Mouse (Mus musculus) liver, embryonic 14.5 days (tissue): Measurements from ENCODE around the gene H2al1m.

Experiments used
- CTCF ChIP-seq: IDR thresholded peaks from 2 replicates; pipeline ENCODE4 v1.5.1; 2016; ENCODE audit warnings: antibody characterized with exemption, low read depth, control low read depth
- EP300 ChIP-seq: IDR thresholded peaks from 2 replicates; pipeline ENCODE4 v1.6.1; 2016; ENCODE audit warnings: antibody characterized with exemption, low read depth

GRCm38 (mm10) chrX:9271112-9271511 lies 12.5 kb upstream of the H2al1m start:
- no peak for TF ChIP-seq CTCF
- TF ChIP-seq EP300 = no peak
